Mouse (Mus musculus) neutrophil, adult 5-6 weeks (primary cell): ENCODE data around the gene Nars2. TPM values are rescaled to one million over a fixed set of nuclear protein-coding genes. Genes with fewer than 3 reads are reported as not detected.

Experiments
- total RNA-seq: library from RNA; stranded (forward); fragments of 200-1000 nt; gene quantifications from 2 replicates; pipeline ENCODE4 v1.2.3, GENCODE M21; 2017

Nars2 gene
- total RNA-seq, 1 experiment from 2014 or later: 9.0 TPM

Other genes starting within 250 kb of the Nars2 start
- gene Gab2, start 130.1 kb downstream of the Nars2 start, total RNA-seq: 32.5 and 36.3 TPM in 2 replicates